Mouse (Mus musculus) adrenal gland, postnatal 4 days (tissue): ENCODE data around the gene Gm38431. TPM values are rescaled to one million over a fixed set of nuclear protein-coding genes. Genes with fewer than 3 reads are reported as not detected.

Experiments used
- DNase-seq, 2 experiments: peaks; one replicate each; pipeline ENCODE4 v3.0.0; 2021 to 2022; ENCODE audit warnings: low spot score in 2 of 2, mixed read lengths in 2 of 2
- microRNA-seq: library from miRNA; unstranded; fragments of <30 nt; microRNA quantifications from one replicate; pipeline ENCODE4 v1.2.0, GENCODE M21; 2021
- total RNA-seq, 2 experiments: library from RNA; stranded (reverse); gene quantifications; 2 replicates each; pipeline ENCODE4 v1.2.3; 2021

Gene Gm38431
- total RNA-seq, 2 experiments from 2014 or later = 3.1 to 3.9 TPM

GRCm38 (mm10) chr9:21022288-21022687 lies 69.5 kb downstream of the Gm38431 start:
- DNase-seq = no peak

- no peak for DNase-seq
These were observed 70.4 kb downstream of the Gm38431 start for GRCm38 (mm10) chr9:21021363-21021762.

- no peak for DNase-seq
These were observed 73.2 kb downstream of the Gm38431 start for GRCm38 (mm10) chr9:21018600-21018999.

Small RNAs within 50 kb of the gene (microRNA-seq; reads per million reads assigned to microRNA genes)
- gene Mir1900 = not detected
- gene Mir7082 = 1.1 reads per million

Other genes with a start within 250 kb of the Gm38431 start
- gene A230050P20Rik, start 223.4 kb downstream of the Gm38431 start, total RNA-seq = 10 to 100 TPM; 34.4 to 43.7 TPM
- 1 to 10 TPM; 2.7 to 3.2 TPM for gene Angptl6, start 212.3 kb downstream of the Gm38431 start, total RNA-seq
- gene Ppan, start 203.8 kb downstream of the Gm38431 start, total RNA-seq = 10 to 100 TPM; 47.4 to 53.4 TPM
- 100 to 1,000 TPM; 177 TPM for gene Eif3g, start 193.4 kb downstream of the Gm38431 start, total RNA-seq
- gene Dnmt1, start 132.1 kb downstream of the Gm38431 start, total RNA-seq = 10 to 100 TPM; 71.8 to 89.6 TPM
- 10 to 100 TPM; 12.2 to 17.0 TPM for gene S1pr2, start 115.2 kb downstream of the Gm38431 start, total RNA-seq
- 10 to 100 TPM; 96.9 to 97.0 TPM for gene Mrpl4, start 89.3 kb downstream of the Gm38431 start, total RNA-seq
- gene Icam1, start 76.0 kb downstream of the Gm38431 start, total RNA-seq = 10 to 100 TPM in 1 of 2 experiments, 1 to 10 TPM in 1; 10.0 to 11.7 TPM
- gene Icam4, start 62.6 kb downstream of the Gm38431 start, total RNA-seq = 1 to 10 TPM; 3.8 to 4.5 TPM
- gene Icam5, start 59.9 kb downstream of the Gm38431 start, total RNA-seq = 1 to 10 TPM in 1 of 2 experiments, under 1 TPM in 1; 0.81 to 1.3 TPM
- not detected for gene Zglp1, start 24.9 kb downstream of the Gm38431 start, total RNA-seq
- gene Gm49373, start 18.9 kb downstream of the Gm38431 start, total RNA-seq = under 1 TPM in 1 of 2 experiments, not detected in 1; 0.64 TPM
- gene Fdx1l, start 18.4 kb downstream of the Gm38431 start, total RNA-seq = 10 to 100 TPM; 32.9 to 37.7 TPM
- gene Raver1, start within 50 bp of the Gm38431 start, total RNA-seq = 10 to 100 TPM; 67.0 to 68.4 TPM
- 10 to 100 TPM; 18.9 to 19.2 TPM for gene Tyk2, start 39.2 kb upstream of the Gm38431 start, total RNA-seq
- gene Cdc37, start 58.0 kb upstream of the Gm38431 start, total RNA-seq = 100 to 1,000 TPM; 174 to 190 TPM
- gene Pde4a, start 73.7 kb upstream of the Gm38431 start, total RNA-seq = 10 to 100 TPM in 1 of 2 experiments, 1 to 10 TPM in 1; 9.7 to 10.6 TPM
- gene Keap1, start 147.4 kb upstream of the Gm38431 start, total RNA-seq = 10 to 100 TPM; 46.6 to 50.8 TPM
- gene S1pr5, start 156.4 kb upstream of the Gm38431 start, total RNA-seq = under 1 TPM; 0.20 to 0.28 TPM
- 10 to 100 TPM; 33.4 to 38.7 TPM for gene Atg4d, start 173.3 kb upstream of the Gm38431 start, total RNA-seq
- gene Kri1, start 196.0 kb upstream of the Gm38431 start, total RNA-seq = 10 to 100 TPM; 40.2 to 41.8 TPM
- 10 to 100 TPM; 21.9 to 25.6 TPM for gene Cdkn2d, start 199.4 kb upstream of the Gm38431 start, total RNA-seq
- 1 to 10 TPM in 1 of 2 experiments, not detected in 1; 3.4 TPM for gene Ap1m2, start 220.3 kb upstream of the Gm38431 start, total RNA-seq
- 10 to 100 TPM; 73.6 to 75.4 TPM for gene Slc44a2, start 228.7 kb upstream of the Gm38431 start, total RNA-seq